Mouse (Mus musculus) kidney, postnatal 14 days (tissue): ENCODE results near the gene Psmb4.
A peak's percentile ranks its signal among the peaks of the same experiment; 100 is the strongest.
"Not testable (repeated sequence)": the region's sequence is repeated elsewhere in the genome, so short reads cannot be mapped to it uniquely, and the experiment has no call there.

Experiments used
- DNase-seq: peaks from one replicate; pipeline ENCODE4 v3.0.0; 2022; ENCODE audit warnings: mixed read lengths

Gene Psmb4

GRCm38 (mm10) chr3:94886316-94887224, at the start of gene Psmb4:
Gene Psmb4, minus strand, starts transcription at chr3:94886961.
- peak; percentile 91 for DNase-seq

GRCm38 (mm10) chr3:94936147-94936546, 49.4 kb upstream of the Psmb4 start:
- not testable (repeated sequence) for DNase-seq

DNA sequence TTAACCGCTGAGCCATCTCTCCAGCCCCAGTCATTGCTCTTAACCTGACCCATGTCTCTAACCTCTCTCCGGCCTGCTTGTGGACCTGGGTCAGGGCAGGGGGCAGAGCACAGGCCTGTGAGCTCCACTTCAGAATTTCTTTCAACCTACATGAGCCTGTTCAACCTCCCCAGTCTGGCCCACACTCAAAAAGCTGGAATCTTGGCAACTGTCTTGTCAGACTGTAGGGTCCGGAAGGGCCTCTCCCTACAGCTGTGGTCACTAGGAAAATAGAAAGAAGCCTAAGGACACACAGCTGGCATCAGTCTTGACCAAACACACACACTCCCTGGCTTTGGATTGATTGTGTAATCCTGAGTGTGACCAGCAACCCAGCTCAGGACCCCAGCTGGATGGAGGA, 48.6 kb upstream of the Psmb4 start:
- peak; percentile 80 for DNase-seq

DNA sequence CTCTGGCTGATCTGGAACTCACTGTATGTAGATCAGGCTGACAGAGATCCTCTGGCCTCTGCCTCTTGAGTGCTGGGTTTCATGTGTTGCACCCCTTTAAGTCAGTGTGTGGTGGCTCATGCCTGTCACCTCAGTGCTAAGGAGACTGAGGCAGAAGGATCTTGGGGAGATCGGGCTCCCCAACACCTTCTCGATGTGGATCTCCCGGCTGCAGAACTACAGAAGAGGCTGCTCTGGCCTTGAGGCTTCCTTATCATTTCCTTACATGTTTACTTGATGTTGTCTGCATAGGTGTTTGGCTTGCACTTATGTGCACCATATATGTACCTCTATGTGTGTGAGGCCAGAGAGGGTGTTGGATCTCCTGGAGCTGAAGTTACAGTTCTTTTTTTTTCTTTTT, 47.8 kb upstream of the Psmb4 start:
- not testable (repeated sequence) for DNase-seq

DNA sequence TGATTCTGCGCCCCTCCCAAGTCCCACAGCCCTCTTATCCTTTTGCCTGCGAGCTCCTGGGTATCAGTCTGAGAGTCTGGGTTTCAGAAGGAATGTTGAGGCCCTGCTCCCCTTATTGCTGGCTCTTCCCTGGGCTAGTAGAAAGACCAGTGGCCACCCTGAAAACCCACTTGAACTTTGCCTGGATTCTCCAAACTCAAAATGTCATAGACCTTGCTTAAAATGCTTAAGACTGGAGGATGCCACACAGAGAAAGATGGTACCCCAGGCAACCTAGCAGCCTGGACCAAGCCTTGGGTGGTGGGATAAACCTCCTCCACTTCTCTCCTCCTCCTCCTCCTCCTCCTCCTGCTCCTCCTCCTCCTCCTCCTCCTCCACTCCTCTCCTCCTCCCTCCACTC, 46.8 kb upstream of the Psmb4 start:
- not testable (repeated sequence) for DNase-seq

- peak; percentile 95 for DNase-seq
These were observed 46.2 kb upstream of the Psmb4 start, which contains the start of gene Selenbp1 for GRCm38 (mm10) chr3:94932809-94933564. Gene Selenbp1, plus strand, starts transcription at chr3:94933056.

GRCm38 (mm10) chr3:94932279-94932678, 45.5 kb upstream of the Psmb4 start:
- DNase-seq: not testable (repeated sequence)

DNA sequence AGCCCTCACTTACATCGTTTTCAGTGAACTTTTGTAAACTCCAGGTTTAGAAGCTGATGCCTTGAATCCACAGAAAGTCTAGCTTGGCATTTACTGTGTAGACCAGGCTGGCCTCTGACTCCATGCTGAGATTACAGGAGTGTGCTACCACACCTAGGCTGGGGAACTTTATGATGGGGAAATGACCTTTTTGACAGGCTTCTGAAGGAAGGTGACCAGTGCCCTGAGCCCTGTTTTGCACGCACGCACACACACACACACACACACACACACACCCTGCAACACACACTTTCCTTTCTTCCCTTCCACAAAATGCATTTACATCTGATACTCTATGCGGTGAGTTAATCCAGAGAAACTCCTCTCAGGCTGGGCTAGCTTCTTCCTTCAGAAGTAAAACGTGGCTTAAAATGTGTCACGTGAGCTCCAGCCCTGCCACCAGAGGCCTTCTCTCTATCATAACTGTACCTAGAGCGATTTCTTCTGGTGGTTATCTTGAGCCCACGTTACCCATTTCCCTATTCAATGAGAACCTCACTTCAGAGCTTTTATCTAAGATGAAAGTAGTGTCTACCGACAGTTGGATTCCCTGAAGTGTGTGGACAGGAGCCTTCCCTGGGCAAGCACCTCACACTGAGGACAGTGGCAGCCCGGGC, 44.8 kb upstream of the Psmb4 start:
- DNase-seq: not testable (repeated sequence)

DNA sequence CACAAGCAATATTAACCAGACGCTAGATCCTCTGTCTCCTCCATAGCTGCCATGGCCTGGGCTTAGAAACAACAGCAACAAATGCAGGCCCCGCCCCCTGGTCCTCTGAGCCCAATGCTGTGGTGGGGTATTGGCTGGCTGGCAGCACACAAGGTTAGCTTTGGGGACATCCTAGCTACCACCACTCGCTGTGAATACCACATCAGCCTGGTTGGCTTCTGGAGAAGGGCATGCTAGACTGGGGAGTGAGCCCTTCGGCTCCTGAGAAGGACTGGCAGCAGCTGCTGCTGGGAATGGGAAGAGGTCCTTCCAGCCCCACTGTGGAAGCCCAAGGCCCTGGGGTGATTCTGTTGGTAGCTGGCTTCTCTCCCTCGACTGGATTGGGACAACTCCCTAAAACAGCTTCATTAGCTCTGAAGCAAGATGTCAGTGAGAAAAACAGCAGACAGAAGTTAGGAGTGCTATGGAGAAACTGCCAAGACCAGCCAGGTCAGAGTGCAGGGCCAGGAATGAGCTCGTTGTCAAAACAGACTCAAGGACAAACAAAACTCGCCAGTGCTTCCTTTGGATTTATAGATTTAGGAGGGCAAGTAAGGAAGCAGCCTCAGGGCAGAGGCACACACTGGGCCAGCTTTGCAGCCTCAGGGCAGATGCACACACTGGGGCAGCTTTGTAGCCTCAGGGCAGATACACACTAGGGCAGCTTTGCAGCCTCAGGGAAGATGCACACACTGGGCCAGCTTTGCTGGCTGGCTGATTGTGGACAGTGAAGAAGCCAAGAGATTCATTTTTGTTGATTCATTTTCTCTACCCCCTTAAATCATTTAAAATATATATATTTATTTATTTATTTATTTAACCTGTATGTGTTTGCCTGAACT, 43.9 kb upstream of the Psmb4 start:
- DNase-seq: peak; percentile 71

- DNase-seq: not testable (repeated sequence)
These were observed 42.2 kb upstream of the Psmb4 start for GRCm38 (mm10) chr3:94928979-94929378.

DNA sequence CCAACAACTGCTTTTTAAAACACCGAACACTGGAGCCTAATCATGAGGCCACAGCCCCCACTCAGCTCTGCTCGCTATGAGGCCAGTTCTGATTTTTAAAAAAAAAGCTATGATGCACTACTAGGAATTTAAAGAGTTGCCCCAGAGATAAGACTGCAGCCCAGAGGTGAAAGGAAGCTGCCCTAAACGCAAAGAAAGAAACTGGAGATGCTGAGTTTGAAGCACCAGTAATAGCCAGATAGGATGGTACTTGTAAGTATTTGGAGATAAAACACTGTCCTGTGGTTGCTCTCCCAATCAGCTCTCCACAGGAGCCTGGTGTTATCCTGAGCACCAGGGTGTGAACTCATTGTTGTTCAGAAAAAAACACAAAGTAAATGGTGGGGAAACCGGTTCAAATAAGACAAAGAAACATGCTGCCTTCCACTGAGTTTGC, 39.6 kb upstream of the Psmb4 start:
- not testable (repeated sequence) for DNase-seq

DNA sequence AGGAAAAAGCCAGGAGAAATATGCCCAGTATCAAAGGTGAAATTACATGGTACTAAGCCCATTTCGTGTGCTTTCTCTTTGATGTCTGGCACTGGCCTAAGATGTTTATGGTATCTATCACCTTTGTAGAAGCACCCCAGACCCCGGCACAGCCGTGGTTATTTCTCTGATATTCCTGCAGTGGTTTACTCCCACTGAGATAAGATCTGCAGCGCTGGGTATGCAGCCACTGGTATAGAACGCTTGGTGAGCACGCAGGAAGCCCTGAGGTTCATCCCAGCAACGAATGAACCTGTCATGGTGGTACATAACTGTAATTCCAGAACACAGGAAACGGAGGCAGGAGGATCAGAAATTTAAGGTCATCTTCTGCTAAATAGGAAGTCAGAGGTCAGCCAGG, 37.9 kb upstream of the Psmb4 start:
- DNase-seq: no peak

DNA sequence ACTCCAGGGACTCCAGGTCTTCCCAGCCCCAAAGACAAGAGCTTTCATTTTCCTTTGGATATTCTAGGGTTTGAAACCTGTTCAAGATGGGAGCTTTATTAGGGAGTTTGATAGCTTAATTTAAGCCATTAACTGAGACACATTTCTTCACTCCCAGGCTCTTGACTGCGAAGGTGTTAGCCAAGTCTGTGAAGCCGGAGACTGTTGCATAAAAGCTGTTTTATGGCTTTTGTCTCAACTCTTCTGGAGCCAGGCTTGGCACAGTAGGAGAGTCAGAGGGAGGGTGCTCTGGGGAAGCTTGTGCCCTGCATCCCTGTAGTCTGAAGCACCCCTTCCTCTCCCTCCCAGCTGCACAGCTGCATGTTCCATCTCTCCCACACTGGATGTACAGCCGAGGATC, 35.6 kb upstream of the Psmb4 start:
- no peak for DNase-seq

GRCm38 (mm10) chr3:94921104-94921503, 34.3 kb upstream of the Psmb4 start:
- DNase-seq: no peak

GRCm38 (mm10) chr3:94918845-94919244, 32.1 kb upstream of the Psmb4 start:
- DNase-seq: no peak

GRCm38 (mm10) chr3:94917816-94918361, 31.1 kb upstream of the Psmb4 start:
- peak; percentile 90 for DNase-seq

- DNase-seq: peak; percentile 42
These were observed 29.4 kb upstream of the Psmb4 start for GRCm38 (mm10) chr3:94915903-94916741.

DNA sequence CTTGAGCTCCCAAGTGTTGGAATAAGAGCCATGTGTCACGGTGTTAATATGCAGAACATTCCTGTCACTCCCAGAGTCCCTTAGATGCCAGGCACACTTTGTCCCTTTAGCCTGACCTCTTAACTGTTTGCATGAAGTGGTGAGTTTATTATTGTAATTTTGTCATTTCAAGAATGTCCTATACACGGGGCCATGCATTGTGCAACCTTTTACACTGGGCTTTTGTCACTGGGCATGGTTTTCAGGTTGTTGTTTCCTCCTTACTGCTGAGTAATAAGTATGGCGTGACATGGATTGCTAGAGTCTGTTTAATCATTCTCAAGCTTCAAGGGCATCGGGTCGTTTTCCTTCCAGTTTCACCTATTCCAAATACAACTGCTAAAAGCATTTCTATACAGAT, 27.0 kb upstream of the Psmb4 start:
- peak; percentile 69 for DNase-seq

- DNase-seq: no peak
These were observed 24.4 kb upstream of the Psmb4 start for GRCm38 (mm10) chr3:94911050-94911693.

DNA sequence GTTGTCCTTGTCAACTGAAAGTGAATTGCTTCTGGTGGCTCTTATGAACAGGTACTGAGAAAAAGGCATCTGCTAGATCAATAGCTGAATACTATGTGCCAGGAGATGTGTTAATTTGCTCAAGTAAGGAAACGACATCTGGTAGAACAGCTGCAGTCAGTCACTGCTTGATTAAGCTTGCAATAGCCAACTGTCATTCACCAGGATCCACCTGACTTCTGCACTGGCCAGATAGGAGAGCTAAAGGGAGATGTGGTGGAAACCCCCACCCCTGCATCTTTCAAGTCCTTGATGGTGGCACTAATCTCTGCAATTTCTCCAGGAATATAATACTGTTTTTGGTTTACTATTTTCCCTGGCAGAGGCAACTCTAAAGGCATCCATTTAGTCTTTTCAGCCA, 19.7 kb upstream of the Psmb4 start:
- no peak for DNase-seq
